Mouse (Mus musculus) kidney, embryonic 16.5 days (tissue): ENCODE results near the gene Cdk14. TPM values are rescaled to one million over a fixed set of nuclear protein-coding genes. Genes with fewer than 3 reads are reported as not detected.

Experiments
- ATAC-seq: fragments of 200-750 bp; cut with Nextera tagmentation; 2 replicates; pipeline ENCODE4 v1.8.0; 2017; ENCODE audit warnings: moderate TSS enrichment; ENCODE audit not compliant: low FRiP score, low TSS enrichment
- H3K27ac ChIP-seq: fragments of 300-500 bp; sonication (generic); 2 replicates; pipeline ENCODE4 v1.5.1; 2014; ENCODE audit warnings: low read length
- H3K27me3 ChIP-seq: fragments of 300-500 bp; sonication (generic); 2 replicates; pipeline ENCODE4 v1.6.1; 2014; ENCODE audit warnings: low read length, control low read depth, mixed read lengths; ENCODE audit not compliant: insufficient read depth
- H3K36me3 ChIP-seq: fragments of 300-500 bp; sonication (generic); 2 replicates; pipeline ENCODE4 v1.6.1; 2014; ENCODE audit warnings: low read length, control low read depth, mixed read lengths; ENCODE audit not compliant: insufficient read depth
- H3K4me1 ChIP-seq: fragments of 300-500 bp; sonication (generic); 2 replicates; pipeline ENCODE4 v1.6.1; 2014; ENCODE audit warnings: low read length, control low read depth, mixed read lengths; ENCODE audit not compliant: insufficient read depth
- H3K4me2 ChIP-seq: fragments of 300-500 bp; sonication (generic); replicated peaks from 2 replicates; pipeline ENCODE4 v1.6.1; 2014; ENCODE audit warnings: low read depth, low read length
- H3K4me3 ChIP-seq: fragments of 300-500 bp; sonication (generic); 2 replicates; pipeline ENCODE4 v1.5.1; 2014; ENCODE audit warnings: mild to moderate bottlenecking, low read length
- H3K9ac ChIP-seq: fragments of 300-500 bp; sonication (generic); replicated peaks from 2 replicates; pipeline ENCODE4 v1.6.1; 2014; ENCODE audit warnings: low read length
- H3K9me3 ChIP-seq: fragments of 300-500 bp; sonication (generic); 2 replicates; pipeline ENCODE4 v1.6.1; 2016; ENCODE audit warnings: low read length, control low read depth
- WGBS: fragments of 180-500 bp; shearing (Covaris S2); extraction: QIAGEN DNeasy Blood & Tissue Kit; methylation state at CpG from one replicate; pipeline ENCODE4 v1.1.7; 2014; 5-methylcytosine and 5-hydroxymethylcytosine counted together
- polyA plus RNA-seq: library from polyadenylated mRNA; unstranded; fragments of >200 nt; fragmentation: Nextera tagmentation; extraction: Ambion mirVana; gene quantifications from 2 replicates; pipeline ENCODE4 v1.2.1, GENCODE M21; 2015

Gene Cdk14
- polyA plus RNA-seq, 1 experiment from 2014 or later: 10.2 TPM

DNA sequence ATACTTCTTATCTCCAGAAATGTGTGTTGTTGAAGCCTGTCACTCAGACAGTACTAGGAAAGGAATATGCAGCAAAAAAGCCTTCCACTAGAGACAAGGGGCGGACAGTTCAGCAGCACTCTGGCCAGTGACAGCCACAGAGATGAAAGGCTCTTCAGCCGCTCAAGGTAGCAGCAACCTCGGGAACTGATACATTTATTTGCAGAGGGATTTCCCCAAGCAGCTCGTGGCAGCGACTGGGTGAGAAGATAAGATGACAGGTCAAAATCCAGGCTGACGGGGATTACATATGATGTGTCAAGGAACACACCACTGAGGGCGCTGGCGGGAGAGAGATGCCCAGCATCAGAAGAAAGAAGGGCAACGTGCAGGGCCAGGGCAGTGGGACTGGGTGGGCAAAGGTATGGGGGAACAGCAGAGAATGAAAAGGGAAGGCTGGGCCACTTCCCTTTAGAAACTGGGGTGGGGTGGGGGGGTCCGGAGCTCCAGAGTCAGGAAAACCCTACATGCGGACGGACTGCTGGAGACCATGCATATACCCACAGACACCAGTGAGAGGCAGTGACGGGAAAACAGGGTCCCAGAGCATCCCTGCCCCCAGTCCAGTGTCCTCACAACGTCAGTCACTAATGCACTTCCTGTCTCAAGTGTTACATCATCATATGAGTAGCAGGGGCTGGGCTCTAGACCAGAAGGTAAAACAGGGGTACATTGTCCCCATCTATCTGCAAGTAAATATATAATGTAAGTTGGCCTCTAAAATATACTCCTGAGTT lies 51.5 kb downstream of the Cdk14 start:
- Histone ChIP-seq H3K27ac (no peak overlapping the region), H3K36me3 (no peaks in the 10 kb centered on the region), H3K4me1 (0 out of 2 replicates have a peak, but pooled peaks cover 7% of the 10 kb centered on the region), H3K9me3 (no peaks in the 10 kb centered on the region), H3K9ac (no peak overlapping the region), H3K27me3 (no peaks in the 10 kb centered on the region), H3K4me3 (no peak overlapping the region), H3K4me2 (no peak overlapping the region)
- WGBS: 81% methylated on average over 14 of the region's 14 CpGs
- no peak for ATAC-seq

DNA sequence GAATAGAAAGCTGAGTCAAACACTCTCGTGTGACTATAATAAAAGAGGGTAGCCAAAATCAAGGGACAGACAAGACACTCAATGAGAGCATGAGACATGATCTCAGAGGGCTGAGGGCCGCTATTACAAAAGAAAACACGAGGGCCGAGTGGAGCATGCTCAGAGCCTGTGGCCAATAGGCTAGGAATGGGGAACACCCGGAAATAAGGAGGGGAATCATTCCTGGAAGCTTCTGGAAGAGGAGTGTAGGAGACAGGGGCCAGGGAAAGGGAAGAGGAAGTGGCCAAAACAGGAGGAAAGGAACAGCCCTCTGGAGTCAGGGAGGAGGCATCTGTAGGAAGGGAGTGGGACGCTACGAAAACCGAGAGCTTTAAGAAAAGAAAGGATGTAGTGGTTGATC lies 52.6 kb downstream of the Cdk14 start:
- H3K4me2 ChIP-seq: no peak overlapping the region
- 86% methylated on average over 8 of the region's 8 CpGs for WGBS

DNA sequence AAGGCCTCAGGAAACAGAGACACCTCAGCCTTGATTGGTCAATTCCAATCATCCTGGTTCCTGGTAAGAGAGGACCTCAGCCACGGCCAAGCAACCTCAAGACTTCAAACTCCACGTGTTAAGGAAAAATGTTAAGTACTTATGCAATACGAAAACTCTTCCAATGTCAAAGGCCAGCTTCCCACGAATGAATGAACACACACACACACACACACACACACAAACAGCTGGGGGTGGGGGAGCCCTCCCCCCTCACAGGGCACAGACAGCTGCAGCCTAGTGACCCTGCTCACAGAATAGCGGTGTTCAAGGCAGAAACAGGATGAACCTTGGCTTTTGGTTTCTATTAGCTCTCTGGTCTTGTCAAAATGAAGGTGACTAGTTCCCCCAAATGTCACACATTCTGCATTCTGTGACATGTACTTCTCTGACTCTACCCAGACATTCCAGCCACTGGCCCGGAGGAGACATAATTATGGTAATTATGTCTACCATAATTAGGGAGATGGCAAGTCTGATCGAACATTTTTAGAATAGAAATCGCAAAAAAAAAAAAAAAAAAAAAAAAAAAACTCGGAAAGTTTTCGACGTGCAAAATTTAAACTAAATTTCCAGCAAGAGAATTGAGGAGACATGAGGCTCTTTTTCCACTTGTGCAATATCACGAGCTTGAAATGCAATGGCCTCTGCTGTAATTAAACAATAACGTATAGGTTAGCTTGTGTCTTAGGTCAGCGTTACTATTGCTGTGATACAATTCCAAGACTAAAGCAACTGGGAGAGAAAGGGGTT lies 54.6 kb downstream of the Cdk14 start:
- Histone ChIP-seq H3K4me3 (no peak overlapping the region), H3K9ac (no peak overlapping the region), H3K27me3 (no peaks in the 10 kb centered on the region), H3K4me2 (no peak overlapping the region), H3K9me3 (peaks cover 4% of the 10 kb centered on the region; the same call in 1 of the 2 replicates), H3K4me1 (no peaks in the 10 kb centered on the region), H3K36me3 (no peaks in the 10 kb centered on the region), H3K27ac (no peak overlapping the region)
- WGBS: 80% methylated on average over 14 of the region's 14 CpGs
- ATAC-seq: no peak

More for the DNA sequence above, 52.6 kb downstream of the Cdk14 start:
- Histone ChIP-seq H3K27ac (no peak overlapping the region), H3K9me3 (no peaks in the 10 kb centered on the region), H3K27me3 (no peaks in the 10 kb centered on the region), H3K36me3 (no peaks in the 10 kb centered on the region), H3K4me3 (no peak overlapping the region), H3K4me1 (0 out of 2 replicates have a peak, but pooled peaks cover 2% of the 10 kb centered on the region), H3K9ac (no peak overlapping the region)
- ATAC-seq: no peak

DNA sequence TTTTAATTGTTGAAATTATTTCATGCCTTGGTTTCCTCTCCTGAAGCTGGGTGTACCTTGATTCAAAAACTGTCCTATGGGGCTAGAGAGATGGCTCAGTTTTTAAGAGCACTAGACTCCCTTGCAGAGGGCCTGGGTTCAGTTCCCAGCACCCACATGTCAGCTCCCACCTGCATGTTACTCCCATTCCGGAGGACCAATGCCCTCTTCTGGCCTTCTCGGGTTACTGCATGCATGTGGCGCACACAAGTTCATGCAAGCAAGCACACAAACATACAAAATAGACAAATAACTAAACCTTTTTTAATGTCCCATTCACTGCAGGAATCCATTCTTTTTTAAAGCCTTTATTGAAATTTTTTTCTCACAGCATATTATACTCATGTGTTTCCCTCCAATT lies 58.4 kb downstream of the Cdk14 start:
- H3K36me3 ChIP-seq: no peaks in the 10 kb centered on the region
- H3K27ac ChIP-seq: no peak overlapping the region
- WGBS: 98% methylated on average over 3 of the region's 3 CpGs
- H3K4me2 ChIP-seq: no peak overlapping the region
- H3K4me1 ChIP-seq: 0 out of 2 replicates have a peak, but pooled peaks cover 2% of the 10 kb centered on the region
- H3K4me3 ChIP-seq: no peak overlapping the region
- ATAC-seq: no peak
- H3K27me3 ChIP-seq: no peaks in the 10 kb centered on the region
- H3K9me3 ChIP-seq: peaks cover 7% of the 10 kb centered on the region; the same call in 1 of the 2 replicates
- no peak overlapping the region for H3K9ac ChIP-seq

DNA sequence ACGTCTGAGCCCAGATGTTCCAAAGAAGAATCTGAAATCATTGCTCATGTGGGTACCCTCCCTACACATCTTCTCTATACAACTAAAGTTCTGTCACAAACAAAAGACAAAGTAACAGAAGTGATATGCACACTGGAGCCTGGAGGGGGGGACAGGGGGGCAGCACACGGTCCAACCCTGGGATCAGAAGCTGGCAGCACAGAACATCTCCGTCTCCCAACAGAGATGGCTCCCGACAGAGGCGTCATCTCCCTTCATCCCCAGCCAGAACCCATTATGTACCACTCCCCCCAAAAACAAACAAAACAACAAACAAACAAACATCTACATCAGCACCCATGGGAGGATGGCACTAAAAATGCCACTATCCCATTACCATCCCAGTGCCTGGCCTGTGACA lies 59.8 kb downstream of the Cdk14 start:
- 67% methylated on average over 5 of the region's 5 CpGs for WGBS
- Histone ChIP-seq H3K9ac (no peak overlapping the region), H3K27me3 (no peaks in the 10 kb centered on the region), H3K36me3 (no peaks in the 10 kb centered on the region), H3K9me3 (peaks cover 7% of the 10 kb centered on the region; the same call in 1 of the 2 replicates), H3K4me3 (no peak overlapping the region), H3K4me2 (no peak overlapping the region), H3K4me1 (0 out of 2 replicates have a peak, but pooled peaks cover 2% of the 10 kb centered on the region), H3K27ac (no peak overlapping the region; the same call in 1 of the 2 replicates)
- peak; percentile 51; the same call in 1 of the 2 replicates for ATAC-seq

DNA sequence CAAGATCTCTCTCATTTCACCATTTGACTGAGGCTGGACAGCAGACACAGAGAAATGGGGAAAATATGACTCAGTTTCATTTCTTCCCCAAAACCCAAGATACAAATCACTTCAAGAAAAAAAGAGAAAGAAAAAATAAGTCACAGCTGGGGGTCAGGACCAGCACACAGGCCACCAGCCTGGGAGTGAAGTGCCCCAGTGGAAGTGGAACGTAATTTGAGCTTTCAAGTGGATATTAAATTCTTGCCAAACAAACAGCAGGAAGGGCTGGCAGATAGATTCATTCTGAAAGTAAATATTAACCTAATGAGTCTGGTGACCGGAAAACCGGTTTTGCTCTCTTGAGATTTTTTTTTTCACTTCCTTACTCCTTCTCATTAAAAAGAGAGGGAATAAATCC lies 60.2 kb downstream of the Cdk14 start:
- no peak overlapping the region for H3K4me3 ChIP-seq
- peaks cover 7% of the 10 kb centered on the region; the same call in 1 of the 2 replicates for H3K9me3 ChIP-seq
- no peaks in the 10 kb centered on the region for H3K27me3 ChIP-seq
- H3K9ac ChIP-seq: no peak overlapping the region
- H3K4me1 ChIP-seq: peaks cover 6% of the 10 kb centered on the region
- no peak for ATAC-seq
- 27% methylated on average over 3 of the region's 3 CpGs for WGBS
- H3K36me3 ChIP-seq: no peaks in the 10 kb centered on the region
- 0 out of 2 replicates have a peak overlapping the region, but pooled peaks have one; percentile 11 for H3K27ac ChIP-seq
- no peak overlapping the region for H3K4me2 ChIP-seq

DNA sequence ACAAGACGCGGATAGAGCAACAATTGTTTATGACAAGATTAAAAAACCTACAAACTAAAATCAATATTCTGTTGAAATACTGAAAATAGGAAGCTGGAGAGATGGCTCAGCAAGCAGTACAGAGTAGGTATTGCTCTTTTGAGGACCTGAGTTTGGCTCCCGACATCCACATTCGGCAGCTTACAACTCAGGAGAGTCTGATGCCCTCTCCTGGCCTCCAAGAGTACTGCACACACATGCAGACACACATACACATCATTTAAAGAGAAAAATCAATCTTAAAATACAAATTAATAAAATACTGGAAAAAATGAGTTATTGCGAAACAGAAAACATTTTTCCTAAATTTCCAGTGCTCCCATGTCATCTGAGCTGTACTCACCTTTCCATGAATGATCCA lies 60.7 kb downstream of the Cdk14 start:
- peaks cover 7% of the 10 kb centered on the region; the same call in 1 of the 2 replicates for H3K9me3 ChIP-seq
- H3K36me3 ChIP-seq: no peaks in the 10 kb centered on the region
- H3K4me1 ChIP-seq: peaks cover 7% of the 10 kb centered on the region
- ATAC-seq: no peak
- no peak overlapping the region for H3K4me2 ChIP-seq
- no peaks in the 10 kb centered on the region for H3K27me3 ChIP-seq
- H3K9ac ChIP-seq: no peak overlapping the region
- H3K4me3 ChIP-seq: no peak overlapping the region
- 96% methylated on average over 5 of the region's 5 CpGs for WGBS
- no peak overlapping the region for H3K27ac ChIP-seq

DNA sequence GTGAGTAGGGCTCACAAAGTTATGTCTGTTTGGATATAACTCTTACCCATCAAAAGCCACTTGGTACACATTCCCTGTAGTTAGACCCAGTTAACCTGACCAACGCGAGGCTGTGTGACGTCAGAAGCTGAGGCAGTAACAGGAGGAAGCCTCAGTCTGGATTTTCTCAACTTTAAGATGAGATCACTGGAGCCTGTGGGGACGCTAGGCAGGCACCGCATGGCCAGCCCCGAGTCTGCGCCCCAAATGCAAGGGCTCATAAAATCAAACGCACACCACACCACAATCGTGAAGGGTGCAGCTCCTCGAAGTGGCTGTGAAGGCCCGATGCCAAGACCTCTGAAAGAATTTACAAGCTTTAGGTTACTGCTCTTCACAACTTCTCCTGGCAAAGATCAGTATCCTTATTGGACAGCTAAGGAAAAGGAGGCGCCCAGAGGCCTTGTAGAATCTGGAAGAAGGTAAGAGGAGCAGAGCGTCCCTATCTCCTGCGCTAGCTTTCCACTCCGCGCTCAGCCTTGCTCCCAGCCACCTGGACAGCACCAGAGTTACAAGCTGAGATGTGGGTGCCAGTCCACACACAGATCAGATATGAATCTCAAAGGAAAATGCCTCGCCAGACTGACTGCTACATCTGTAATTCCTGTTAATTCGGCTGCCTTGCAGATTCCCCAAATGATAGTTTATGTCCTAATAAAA lies 61.9 kb downstream of the Cdk14 start:
- Histone ChIP-seq H3K27me3 (no peaks in the 10 kb centered on the region), H3K4me1 (peaks cover 12% of the 10 kb centered on the region), H3K9ac (no peak overlapping the region), H3K27ac (no peak overlapping the region), H3K9me3 (peaks cover 7% of the 10 kb centered on the region; the same call in 1 of the 2 replicates), H3K4me2 (no peak overlapping the region), H3K4me3 (no peak overlapping the region), H3K36me3 (no peaks in the 10 kb centered on the region)
- WGBS: 67% methylated on average over 18 of the region's 18 CpGs
- ATAC-seq: no peak

DNA sequence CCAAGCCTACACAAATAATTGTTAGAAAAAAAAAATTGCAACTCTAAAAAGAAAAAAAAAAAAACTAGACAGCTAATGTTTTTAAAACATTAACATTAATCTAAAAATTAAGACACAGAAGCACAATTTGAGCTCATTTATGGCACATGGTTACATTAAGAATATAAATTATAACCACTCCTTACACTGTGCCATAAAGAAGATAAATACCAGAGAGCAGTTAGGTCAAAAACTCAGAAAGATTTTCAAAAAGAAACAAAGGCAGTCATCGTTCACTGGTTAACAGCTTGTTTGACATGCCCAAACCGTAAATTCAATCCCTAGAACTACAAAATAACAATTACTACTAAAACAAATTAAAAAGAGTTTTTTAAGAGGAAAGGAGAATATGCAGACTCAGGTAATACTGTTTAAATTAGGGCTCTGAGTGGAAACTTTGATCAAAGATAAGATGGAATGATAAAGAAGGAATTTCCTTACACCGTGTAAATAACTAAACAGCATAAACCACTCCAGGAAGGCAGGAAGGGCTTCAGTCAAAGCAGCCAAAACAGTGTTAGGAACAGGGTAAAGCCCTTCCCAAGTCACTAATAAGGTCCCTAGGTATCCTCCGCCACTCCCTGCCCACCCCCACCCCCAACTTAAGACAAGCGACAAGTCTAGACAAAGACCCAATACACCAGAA lies 65.3 kb downstream of the Cdk14 start:
- 9% methylated on average over 5 of the region's 5 CpGs for WGBS
- H3K9ac ChIP-seq: no peak overlapping the region
- H3K4me3 ChIP-seq: no peak overlapping the region
- peaks cover 12% of the 10 kb centered on the region for H3K4me1 ChIP-seq
- no peaks in the 10 kb centered on the region for H3K36me3 ChIP-seq
- no peak overlapping the region for H3K4me2 ChIP-seq
- peaks cover 3% of the 10 kb centered on the region; the same call in 1 of the 2 replicates for H3K9me3 ChIP-seq
- no peak overlapping the region for H3K27ac ChIP-seq
- no peaks in the 10 kb centered on the region for H3K27me3 ChIP-seq
- ATAC-seq: peak; percentile 65; the same call in 1 of the 2 replicates
